Mouse (Mus musculus): ENCODE measurements at regions not wholly inside any gene's neighbourhood (a gene's known extent, or its start where the extent isn't known, plus 50 kb on each side); places are given as distances from the start of the nearest gene placed in this dataset.

GRCm38 (mm10) chr12:68683176-68683575, 475.8 kb downstream of the Rps29 start:
- DNase-seq (ENCODE audit: low spot score), result no peak

GRCm38 (mm10) chr12:68680668-68681067, 478.3 kb downstream of the Rps29 start:
- DNase-seq (ENCODE audit: low spot score), result no peak

DNA sequence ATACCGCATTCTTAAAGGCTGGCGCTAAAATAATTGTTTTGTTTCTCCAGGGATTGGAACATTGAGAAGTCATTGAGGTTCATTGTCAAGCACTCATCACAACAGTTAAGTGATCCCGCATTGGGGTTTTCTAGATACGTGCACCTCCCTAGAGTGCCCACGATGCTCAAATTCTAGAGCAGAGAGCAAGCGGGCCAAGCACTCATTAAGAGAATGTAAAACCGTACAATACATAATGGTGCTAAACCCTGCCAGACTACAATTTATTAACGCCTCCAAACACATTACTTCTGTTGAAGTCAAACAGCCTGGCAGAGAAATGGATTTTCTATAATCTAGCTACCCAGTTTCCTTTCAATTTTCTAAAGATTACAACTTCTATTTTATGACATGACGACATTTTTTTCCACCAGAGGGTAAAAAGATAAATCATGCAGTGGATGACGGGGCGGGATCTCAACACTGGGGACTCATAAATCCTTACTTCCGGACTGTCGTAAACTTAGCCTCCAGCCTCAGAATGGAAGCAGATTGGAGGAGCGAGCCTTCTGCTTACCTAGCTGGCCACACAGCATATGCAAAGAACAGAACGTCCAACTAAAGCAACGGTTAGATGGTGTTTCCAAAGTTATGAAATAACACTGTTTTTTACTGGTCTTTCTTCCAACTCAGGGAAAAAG, 482.8 kb downstream of the Rps29 start:
- no peak for DNase-seq (ENCODE audit: low spot score)

- DNase-seq (ENCODE audit: low spot score), result no peak
These were observed 487.0 kb downstream of the Rps29 start for GRCm38 (mm10) chr12:68672011-68672410.

DNA sequence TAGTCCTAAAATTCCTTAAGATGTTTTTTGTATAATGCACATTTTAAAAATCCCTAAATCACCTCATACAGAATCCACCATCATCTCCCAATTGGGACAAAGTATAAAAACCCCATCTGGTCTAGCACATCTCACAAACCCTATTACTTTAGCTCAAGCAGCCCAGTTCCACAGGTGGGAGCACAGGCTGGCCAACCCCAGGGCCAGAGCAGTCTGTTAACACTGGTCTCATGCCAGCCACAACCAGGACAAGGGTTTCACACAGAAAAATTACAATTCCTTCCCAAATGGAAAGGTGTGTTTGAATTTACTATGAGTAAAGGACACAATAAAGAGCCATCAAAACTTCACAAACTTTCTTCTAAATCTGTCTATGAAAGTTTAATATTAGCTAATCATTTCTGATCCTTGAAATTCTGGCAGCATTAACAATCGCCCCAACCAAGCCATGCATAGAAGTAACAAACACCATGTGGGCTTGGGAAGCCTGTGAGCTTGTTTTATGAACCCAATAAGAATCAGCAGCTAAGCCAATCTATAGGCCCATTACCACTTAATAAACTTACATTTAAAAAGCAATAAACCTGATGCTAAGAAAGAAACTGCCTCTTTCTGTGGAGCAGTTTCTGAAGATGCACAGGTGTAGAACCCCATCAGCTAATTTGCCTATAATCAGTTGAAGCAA, 512.9 kb downstream of the Rps29 start:
- DNase-seq (ENCODE audit: low spot score), result no peak

GRCm38 (mm10) chr12:68643671-68644070, 515.3 kb downstream of the Rps29 start:
- no peak for DNase-seq (ENCODE audit: low spot score)

DNA sequence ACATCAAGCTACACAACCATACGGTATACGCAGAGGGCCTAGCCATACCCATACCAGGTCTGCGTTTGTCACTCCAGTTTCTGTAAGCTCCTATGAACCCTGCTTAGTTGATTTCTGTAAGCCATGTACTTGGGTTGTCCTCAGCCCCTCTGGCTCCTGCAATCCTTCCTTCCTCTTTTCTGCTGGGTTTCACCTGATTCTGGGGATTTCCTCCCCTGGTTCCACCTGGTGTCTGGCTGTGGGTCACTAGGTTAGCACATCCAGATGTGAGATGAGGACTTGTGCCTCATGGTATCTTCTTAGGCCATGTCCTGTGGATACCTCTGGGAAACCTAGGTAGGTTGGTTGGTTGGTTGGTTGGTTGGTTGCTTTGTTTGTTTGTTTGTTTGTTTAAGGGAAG, 526.5 kb downstream of the Rps29 start:
- no peak for DNase-seq (ENCODE audit: low spot score)

DNA sequence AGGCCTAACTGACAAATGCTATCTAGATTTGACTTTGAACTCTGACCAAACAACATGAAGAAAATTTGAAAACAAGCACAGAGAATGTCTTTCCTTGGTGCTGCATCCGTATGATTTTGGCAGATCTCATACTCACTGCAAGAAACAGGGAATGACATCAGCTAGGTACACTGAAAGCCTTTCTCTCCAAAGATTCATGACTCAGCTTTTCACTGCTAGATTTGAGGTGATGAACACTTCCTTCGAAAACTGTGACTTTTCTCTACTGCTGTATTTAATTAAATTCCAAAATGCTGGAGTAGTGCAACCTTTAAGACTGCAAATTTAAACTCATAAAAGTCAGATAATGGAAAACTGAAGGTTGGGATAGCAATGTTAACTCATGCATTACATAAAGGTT, 540.6 kb downstream of the Rps29 start:
- no peak for DNase-seq (ENCODE audit: low spot score)

DNA sequence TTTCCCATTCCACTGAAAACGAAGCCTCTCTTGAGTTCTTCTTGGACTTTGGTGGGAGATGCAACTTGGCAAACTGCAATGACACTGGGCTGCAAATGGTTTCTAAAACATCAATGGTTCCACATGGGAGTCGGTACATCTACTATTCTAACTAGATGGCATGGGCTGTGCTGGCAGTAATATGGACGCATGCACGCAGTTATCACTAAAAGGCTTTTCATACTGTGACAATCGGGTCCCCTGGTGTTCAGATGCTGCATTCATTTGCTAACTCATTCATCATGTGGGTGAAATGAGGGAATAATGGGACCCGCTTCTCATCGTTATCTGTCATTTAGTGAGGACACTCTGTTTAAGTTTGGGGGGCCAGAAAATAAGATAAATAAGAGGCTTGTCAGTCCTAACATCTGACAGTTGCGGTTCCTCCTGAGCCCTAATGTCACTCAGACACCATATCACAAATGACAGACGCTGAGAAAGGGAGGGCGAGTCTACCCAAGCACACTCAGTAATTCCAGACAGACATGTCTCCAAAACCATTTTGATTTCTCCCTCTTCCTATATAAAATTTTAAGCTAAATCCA, 553.5 kb downstream of the Rps29 start:
- no peak for DNase-seq (ENCODE audit: low spot score)

GRCm38 (mm10) chr12:68604524-68605299, 554.3 kb downstream of the Rps29 start:
- no peak for DNase-seq (ENCODE audit: low spot score)

GRCm38 (mm10) chr12:68602682-68603081, 556.3 kb downstream of the Rps29 start:
- no peak for DNase-seq (ENCODE audit: low spot score)

- no peak for DNase-seq (ENCODE audit: low spot score)
These were observed 557.6 kb downstream of the Rps29 start for GRCm38 (mm10) chr12:68601366-68601765.

DNA sequence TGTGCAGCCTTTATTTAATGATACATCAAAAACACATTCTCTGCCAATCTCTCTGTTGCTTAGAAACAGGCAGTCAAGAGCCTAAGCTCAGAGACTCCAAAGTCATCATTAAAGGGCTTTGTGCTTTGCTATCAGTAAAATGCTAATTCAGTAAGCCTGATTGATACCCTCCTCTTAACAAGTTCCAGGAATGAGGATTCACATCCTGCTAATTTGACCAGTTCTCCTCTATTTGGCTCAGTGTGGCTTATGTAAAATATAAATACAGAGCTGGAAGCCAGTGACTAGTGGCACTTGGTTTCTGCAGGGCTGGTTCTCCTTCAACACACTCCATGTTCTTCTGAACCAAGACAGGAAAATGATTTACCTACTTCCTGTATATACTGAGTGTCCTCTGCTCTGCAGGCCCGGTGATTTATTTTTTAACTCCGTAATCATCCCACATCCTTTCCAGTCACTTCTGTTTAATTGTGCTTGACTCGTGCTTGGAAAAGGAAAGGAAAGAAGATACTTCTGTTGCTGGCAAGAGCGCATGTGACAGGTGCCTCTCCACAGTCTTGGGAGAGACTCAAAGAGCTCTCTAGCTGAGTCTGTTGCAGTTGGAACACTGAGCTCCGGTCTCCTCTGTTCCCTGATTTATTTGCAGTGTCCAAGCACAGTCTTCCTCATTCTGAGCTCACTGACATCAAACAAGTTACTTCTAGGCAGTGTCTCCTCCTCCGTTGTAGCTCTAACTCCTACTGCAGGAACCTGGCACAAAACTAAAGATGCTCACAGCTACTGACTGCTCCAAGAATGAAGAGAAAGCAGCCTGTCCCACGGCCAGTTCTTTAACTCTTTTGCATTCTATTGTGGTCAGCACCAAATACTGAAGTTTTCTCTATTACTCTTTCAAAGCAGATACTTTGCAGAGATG, 559.0 kb downstream of the Rps29 start:
- no peak for DNase-seq (ENCODE audit: low spot score)

DNA sequence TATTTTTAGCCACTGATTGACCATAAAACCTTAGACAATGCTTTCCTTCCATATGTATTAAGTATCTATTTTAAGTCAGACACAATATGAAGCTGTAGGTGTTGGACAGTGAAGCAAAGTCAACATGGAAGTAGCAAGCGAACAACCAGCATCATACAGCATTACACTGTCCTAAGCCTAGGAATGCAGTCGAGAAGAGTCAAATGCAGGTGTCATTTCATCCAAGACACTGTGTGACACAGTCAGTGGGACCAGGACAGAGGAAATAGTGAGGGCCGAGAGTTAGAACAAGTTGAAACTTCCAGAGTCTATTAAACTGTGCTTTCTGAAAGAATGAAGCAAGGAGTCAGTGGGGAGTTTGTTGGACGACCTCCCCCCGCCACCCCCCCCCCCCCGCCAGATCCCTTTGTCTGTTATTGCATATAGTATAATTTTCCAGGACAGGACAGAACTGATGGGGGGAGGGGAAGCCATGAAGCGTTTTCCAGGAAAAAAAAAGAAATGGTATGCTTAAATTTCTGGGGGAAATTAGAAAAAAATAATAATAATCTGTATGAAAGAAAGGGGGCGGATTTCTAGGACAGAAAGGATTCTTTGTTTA, 559.9 kb downstream of the Rps29 start:
- no peak for DNase-seq (ENCODE audit: low spot score)

DNA sequence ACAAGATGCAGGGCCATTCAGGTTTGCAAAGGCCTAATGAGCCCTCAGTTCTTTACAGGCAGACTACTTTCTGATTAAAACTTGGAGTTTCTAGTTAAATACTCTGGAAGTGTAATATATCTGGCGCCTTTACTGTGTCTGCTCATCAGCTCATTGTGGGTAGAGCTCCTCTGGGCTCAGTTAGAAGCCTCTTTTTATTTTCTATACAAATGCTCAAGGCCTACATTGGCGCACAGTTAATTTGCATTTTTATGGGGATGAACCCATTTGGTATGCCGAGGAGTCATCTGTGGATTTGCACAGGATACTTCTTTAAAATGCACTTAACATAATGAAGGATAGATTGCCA, 573.5 kb downstream of the Rps29 start:
- no peak for DNase-seq (ENCODE audit: low spot score)

DNA sequence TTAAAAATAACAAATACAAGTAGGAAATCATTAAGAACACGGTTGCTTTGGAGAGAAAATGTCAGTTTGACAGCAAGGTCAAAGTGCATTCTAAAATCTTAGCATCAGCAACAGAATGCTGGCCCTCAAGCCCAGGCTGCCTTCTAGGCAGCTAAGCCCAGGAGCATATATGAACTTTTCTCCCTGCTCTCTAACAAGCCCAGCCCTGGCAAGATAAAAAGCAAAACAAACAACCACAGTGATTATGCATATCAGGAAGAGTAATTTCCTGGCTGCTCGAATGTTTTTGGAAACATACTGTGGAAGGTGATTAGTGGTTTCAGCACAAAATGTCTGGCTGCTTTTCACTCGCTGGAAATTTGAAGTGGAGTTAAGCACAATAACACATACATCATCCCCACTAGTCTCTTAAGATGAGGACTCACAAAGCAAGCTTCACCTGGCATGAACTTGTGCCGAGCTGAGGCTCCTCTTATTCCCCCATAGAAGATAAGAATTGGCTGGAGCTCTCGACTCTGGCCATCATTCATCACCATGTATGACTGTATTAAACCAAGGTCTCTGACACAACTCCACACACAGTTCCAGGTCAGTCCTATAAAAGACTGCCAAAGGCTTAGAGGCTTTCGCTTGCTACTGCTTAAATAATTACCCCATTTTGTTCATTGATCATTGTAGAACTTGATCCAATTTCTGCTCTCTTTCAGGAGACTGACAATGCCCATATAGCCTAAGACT, 574.0 kb downstream of the Rps29 start:
- no peak for DNase-seq (ENCODE audit: low spot score)

- DNase-seq (ENCODE audit: low spot score), result no peak
These were observed 579.1 kb downstream of the Rps29 start for GRCm38 (mm10) chr12:68579909-68580308.

DNA sequence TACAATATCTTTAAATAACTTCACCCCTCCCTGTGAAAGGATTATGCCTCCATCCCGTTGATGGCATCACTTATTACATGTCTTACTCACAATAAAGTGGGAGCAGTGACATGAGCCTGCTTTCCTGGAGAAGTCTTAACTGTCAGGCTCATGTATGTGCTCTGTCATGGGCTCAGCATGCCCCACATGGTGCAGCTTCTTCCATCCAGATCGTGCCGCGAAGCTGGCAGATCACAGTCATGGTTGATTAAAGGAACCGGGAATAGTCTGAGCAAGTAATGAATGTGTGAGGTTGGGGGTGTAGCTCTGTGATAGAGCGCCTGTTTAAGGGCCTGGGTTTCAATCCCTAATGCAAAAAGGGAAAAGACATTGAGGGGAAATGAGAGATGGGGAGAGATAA, 581.5 kb downstream of the Rps29 start:
- no peak for DNase-seq (ENCODE audit: low spot score)

DNA sequence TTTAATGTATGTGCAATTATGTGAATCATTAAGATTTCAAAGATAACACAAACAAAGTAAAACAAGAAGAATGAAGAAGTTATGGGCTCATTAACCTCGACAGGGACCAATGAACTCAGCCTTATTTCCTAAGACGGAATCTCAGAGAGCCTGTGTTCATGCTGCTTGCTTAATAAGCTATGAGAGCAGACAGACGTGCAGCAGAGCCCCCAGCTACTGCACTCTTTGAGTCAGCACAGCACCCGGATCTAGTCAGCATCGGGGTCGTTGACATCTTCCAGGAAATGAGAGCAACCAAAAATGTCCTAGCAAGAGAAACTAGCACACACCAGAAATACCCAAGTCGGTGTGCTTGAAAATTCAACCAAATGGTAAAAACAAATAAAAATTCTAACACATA, 582.1 kb downstream of the Rps29 start:
- no peak for DNase-seq (ENCODE audit: low spot score)

DNA sequence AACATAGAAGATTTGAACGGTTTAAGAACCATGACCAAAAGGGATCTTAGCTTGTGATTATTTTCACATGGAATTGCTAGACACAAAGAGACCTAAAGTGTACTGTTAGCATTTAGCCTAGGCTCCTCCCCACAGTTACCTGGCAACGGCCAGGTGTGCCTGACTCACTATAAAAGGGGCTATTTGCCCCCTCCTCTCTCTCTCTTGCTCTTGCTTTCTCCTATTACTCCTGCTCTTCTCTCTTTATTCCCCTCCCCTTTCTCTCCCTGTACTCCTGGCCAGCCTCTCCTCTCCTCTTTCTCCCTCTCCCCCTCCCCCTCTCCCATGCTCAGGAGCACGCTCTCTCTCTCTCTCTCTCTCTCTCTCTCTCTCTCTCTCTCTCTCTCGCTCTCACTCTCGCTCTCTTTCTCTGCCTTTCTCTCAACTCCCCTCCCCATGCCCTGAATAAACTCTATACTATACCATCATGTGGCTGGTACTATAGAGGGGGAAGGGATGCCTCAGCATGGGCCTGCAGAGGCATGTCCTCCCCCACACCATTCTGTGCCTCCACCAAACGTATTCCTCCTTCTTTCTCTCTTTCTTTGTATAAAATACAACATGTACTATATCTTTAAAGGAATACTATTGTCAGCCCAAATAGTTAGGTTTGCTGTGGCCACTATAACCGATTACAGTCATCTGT, 603.9 kb downstream of the Rps29 start:
- DNase-seq (ENCODE audit: low spot score), result no peak

Measured in c-Kit-positive CD71-positive TER-119-positive erythroid progenitor cells, embryonic 14.5 days (primary cell).